Mouse (Mus musculus): ENCODE data around the gene Peak1. TPM values are rescaled to one million over a fixed set of nuclear protein-coding genes. Genes with fewer than 3 reads are reported as not detected.
A peak's percentile ranks its signal among the peaks of the same experiment; 100 is the strongest.

Gene Peak1
- polyA plus RNA-seq, 1 experiment from 2014 or later = 23.1 TPM

GRCm38 (mm10) chr9:56207083-56207482, 210.8 kb downstream of the Peak1 start:
- Histone ChIP-seq H3K36me3 (ENCODE audit: control insufficient read depth, insufficient read depth, low read length) (peaks cover 19% of the 10 kb centered on the region), H3K27ac (ENCODE audit: low read depth, low read length) (no peak overlapping the region), H3K4me2 (replicated peaks; ENCODE audit: low read depth, low read length) (no peak overlapping the region), H3K9ac (ENCODE audit: low read depth, low read length) (no peak overlapping the region), H3K9me3 (ENCODE audit: control insufficient read depth, low read length) (no peaks in the 10 kb centered on the region), H3K27me3 (ENCODE audit: control insufficient read depth, insufficient read depth, low read length) (no peaks in the 10 kb centered on the region), H3K4me3 (ENCODE audit: low read length) (no peak overlapping the region), H3K4me1 (ENCODE audit: control insufficient read depth, insufficient read depth, low read length) (no peaks in the 10 kb centered on the region)
- 88% methylated on average over 10 of the region's 10 CpGs for WGBS
- no peak for ATAC-seq (ENCODE audit: low FRiP score, low TSS enrichment)

GRCm38 (mm10) chr9:56205336-56205735, 212.5 kb downstream of the Peak1 start:
- H3K36me3 ChIP-seq (ENCODE audit: control insufficient read depth, insufficient read depth, low read length) = peaks cover 19% of the 10 kb centered on the region
- no peak overlapping the region for H3K4me2 ChIP-seq (replicated peaks; ENCODE audit: low read depth, low read length)
- ATAC-seq (ENCODE audit: low FRiP score, low TSS enrichment) = no peak
- H3K4me1 ChIP-seq (ENCODE audit: control insufficient read depth, insufficient read depth, low read length) = no peaks in the 10 kb centered on the region
- H3K27me3 ChIP-seq (ENCODE audit: control insufficient read depth, insufficient read depth, low read length) = no peaks in the 10 kb centered on the region
- no peak overlapping the region for H3K9ac ChIP-seq (ENCODE audit: low read depth, low read length)
- WGBS = 86% methylated on average over 11 of the region's 11 CpGs
- H3K9me3 ChIP-seq (ENCODE audit: control insufficient read depth, low read length) = no peaks in the 10 kb centered on the region
- H3K4me3 ChIP-seq (ENCODE audit: low read length) = no peak overlapping the region
- H3K27ac ChIP-seq (ENCODE audit: low read depth, low read length) = no peak overlapping the region

DNA sequence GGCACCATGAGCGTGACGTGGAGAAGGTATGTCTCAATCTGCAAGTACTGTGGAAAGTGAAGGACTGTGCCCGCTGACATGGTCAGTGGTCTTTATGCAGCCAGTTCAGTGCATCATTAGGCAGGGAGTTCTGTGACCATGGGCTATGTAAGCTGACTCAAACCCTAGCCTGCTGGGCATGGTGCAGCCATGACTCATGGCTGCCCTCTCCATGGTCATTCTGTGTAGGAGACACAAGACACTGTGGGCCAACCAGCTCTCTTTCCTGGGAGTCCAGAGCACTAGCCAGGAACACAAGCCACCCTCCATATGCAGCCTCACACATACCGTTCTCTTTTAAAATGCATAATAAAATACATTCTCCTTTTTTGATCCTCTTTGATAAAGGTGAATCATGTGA, 213.6 kb downstream of the Peak1 start:
- no peak for ATAC-seq (ENCODE audit: low FRiP score, low TSS enrichment)
- WGBS = 94% methylated on average over 4 of the region's 4 CpGs
- Histone ChIP-seq H3K9ac (ENCODE audit: low read depth, low read length) (no peak overlapping the region), H3K27ac (ENCODE audit: low read depth, low read length) (no peak overlapping the region), H3K9me3 (ENCODE audit: control insufficient read depth, low read length) (no peaks in the 10 kb centered on the region), H3K4me3 (ENCODE audit: low read length) (no peak overlapping the region), H3K4me1 (ENCODE audit: control insufficient read depth, insufficient read depth, low read length) (no peaks in the 10 kb centered on the region), H3K27me3 (ENCODE audit: control insufficient read depth, insufficient read depth, low read length) (no peaks in the 10 kb centered on the region), H3K4me2 (replicated peaks; ENCODE audit: low read depth, low read length) (no peak overlapping the region), H3K36me3 (ENCODE audit: control insufficient read depth, insufficient read depth, low read length) (peaks cover 19% of the 10 kb centered on the region)

GRCm38 (mm10) chr9:56200645-56201314, 217.1 kb downstream of the Peak1 start:
- 20% methylated on average over 14 of the region's 14 CpGs for WGBS
- ATAC-seq (ENCODE audit: low FRiP score, low TSS enrichment) = peak; percentile 81
- H3K4me3 ChIP-seq (ENCODE audit: low read length) = no peak overlapping the region

DNA sequence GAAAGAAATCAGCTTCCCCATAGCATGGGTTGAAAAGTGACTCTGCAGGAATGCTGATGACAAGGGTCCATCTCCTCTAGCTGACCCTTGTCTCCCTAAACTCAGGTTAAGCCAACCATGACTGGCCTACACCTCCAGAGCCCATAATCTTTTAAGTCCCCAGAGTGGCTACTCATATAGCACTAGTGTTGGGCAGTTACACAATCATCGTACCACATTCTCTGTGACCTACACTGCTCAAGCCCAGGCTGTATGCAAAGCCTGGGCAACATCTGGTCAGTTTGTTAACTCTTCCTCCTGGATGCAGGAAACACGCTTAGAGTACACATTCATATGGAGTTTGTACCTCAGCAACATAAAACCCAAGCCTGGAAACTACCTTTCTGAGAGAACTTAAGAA, 217.7 kb downstream of the Peak1 start:
- Histone ChIP-seq H3K27ac (ENCODE audit: low read depth, low read length) (no peak overlapping the region), H3K9ac (ENCODE audit: low read depth, low read length) (peak overlapping the region; percentile 18; the same call in 1 of the 2 replicates)
- no peak for ATAC-seq (ENCODE audit: low FRiP score, low TSS enrichment)

More at GRCm38 (mm10) chr9:56200645-56201314, 217.1 kb downstream of the Peak1 start:
- Histone ChIP-seq H3K4me2 (replicated peaks; ENCODE audit: low read depth, low read length) (peak overlapping the region; percentile 15; the same call in 1 of the 2 replicates), H3K27me3 (ENCODE audit: control insufficient read depth, insufficient read depth, low read length) (no peaks in the 10 kb centered on the region), H3K36me3 (ENCODE audit: control insufficient read depth, insufficient read depth, low read length) (peaks cover 5% of the 10 kb centered on the region; the same call in 1 of the 2 replicates), H3K9ac (ENCODE audit: low read depth, low read length) (peak overlapping the region; percentile 18), H3K27ac (ENCODE audit: low read depth, low read length) (no peak overlapping the region), H3K4me1 (ENCODE audit: control insufficient read depth, insufficient read depth, low read length) (no peaks in the 10 kb centered on the region), H3K9me3 (ENCODE audit: control insufficient read depth, low read length) (no peaks in the 10 kb centered on the region)

DNA sequence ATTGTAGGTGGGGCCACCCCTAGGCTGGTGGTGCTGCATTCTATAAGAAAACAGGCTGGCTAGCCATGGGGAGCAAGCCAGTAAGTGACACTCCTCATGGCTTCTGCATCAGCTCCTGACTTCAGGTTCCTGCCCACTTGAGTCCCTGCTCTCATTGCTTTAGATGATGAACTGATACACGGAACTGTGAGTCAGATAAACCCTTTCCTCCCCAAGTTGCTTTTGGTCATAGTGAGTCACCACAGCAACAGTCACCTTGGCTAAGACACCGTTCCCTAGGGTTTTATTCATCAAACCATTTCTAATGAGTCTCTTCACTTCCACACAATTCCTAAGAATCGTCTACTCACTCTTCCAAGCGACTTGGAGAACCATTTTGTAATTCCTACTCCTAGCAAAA, 220.9 kb downstream of the Peak1 start:
- Histone ChIP-seq H3K36me3 (ENCODE audit: control insufficient read depth, insufficient read depth, low read length) (no peaks in the 10 kb centered on the region), H3K27me3 (ENCODE audit: control insufficient read depth, insufficient read depth, low read length) (no peaks in the 10 kb centered on the region), H3K27ac (ENCODE audit: low read depth, low read length) (no peak overlapping the region), H3K9ac (ENCODE audit: low read depth, low read length) (no peak overlapping the region), H3K4me2 (replicated peaks; ENCODE audit: low read depth, low read length) (no peak overlapping the region), H3K4me3 (ENCODE audit: low read length) (no peak overlapping the region), H3K4me1 (ENCODE audit: control insufficient read depth, insufficient read depth, low read length) (no peaks in the 10 kb centered on the region; the same call in 1 of the 2 replicates), H3K9me3 (ENCODE audit: control insufficient read depth, low read length) (no peaks in the 10 kb centered on the region)
- 79% methylated on average over 4 of the region's 4 CpGs for WGBS
- ATAC-seq (ENCODE audit: low FRiP score, low TSS enrichment) = no peak

More for the DNA sequence above, 217.7 kb downstream of the Peak1 start:
- H3K4me1 ChIP-seq (ENCODE audit: control insufficient read depth, insufficient read depth, low read length) = no peaks in the 10 kb centered on the region
- WGBS = 65% methylated on average over 2 of the region's 2 CpGs
- no peaks in the 10 kb centered on the region for H3K27me3 ChIP-seq (ENCODE audit: control insufficient read depth, insufficient read depth, low read length)
- H3K4me3 ChIP-seq (ENCODE audit: low read length) = no peak overlapping the region
- no peak overlapping the region for H3K4me2 ChIP-seq (replicated peaks; ENCODE audit: low read depth, low read length)
- no peaks in the 10 kb centered on the region for H3K9me3 ChIP-seq (ENCODE audit: control insufficient read depth, low read length)
- peaks cover 3% of the 10 kb centered on the region; the same call in 1 of the 2 replicates for H3K36me3 ChIP-seq (ENCODE audit: control insufficient read depth, insufficient read depth, low read length)

GRCm38 (mm10) chr9:56195193-56195592, 222.7 kb downstream of the Peak1 start:
- Histone ChIP-seq H3K4me3 (ENCODE audit: low read length) (no peak overlapping the region), H3K9me3 (ENCODE audit: control insufficient read depth, low read length) (no peaks in the 10 kb centered on the region), H3K27me3 (ENCODE audit: control insufficient read depth, insufficient read depth, low read length) (no peaks in the 10 kb centered on the region), H3K9ac (ENCODE audit: low read depth, low read length) (no peak overlapping the region), H3K27ac (ENCODE audit: low read depth, low read length) (no peak overlapping the region), H3K36me3 (ENCODE audit: control insufficient read depth, insufficient read depth, low read length) (no peaks in the 10 kb centered on the region), H3K4me1 (ENCODE audit: control insufficient read depth, insufficient read depth, low read length) (no peaks in the 10 kb centered on the region; the same call in 1 of the 2 replicates), H3K4me2 (replicated peaks; ENCODE audit: low read depth, low read length) (no peak overlapping the region)
- 33% methylated on average over 3 of the region's 3 CpGs for WGBS
- ATAC-seq (ENCODE audit: low FRiP score, low TSS enrichment) = 0 out of 2 replicates have a peak, but pooled peaks have one; percentile 8

DNA sequence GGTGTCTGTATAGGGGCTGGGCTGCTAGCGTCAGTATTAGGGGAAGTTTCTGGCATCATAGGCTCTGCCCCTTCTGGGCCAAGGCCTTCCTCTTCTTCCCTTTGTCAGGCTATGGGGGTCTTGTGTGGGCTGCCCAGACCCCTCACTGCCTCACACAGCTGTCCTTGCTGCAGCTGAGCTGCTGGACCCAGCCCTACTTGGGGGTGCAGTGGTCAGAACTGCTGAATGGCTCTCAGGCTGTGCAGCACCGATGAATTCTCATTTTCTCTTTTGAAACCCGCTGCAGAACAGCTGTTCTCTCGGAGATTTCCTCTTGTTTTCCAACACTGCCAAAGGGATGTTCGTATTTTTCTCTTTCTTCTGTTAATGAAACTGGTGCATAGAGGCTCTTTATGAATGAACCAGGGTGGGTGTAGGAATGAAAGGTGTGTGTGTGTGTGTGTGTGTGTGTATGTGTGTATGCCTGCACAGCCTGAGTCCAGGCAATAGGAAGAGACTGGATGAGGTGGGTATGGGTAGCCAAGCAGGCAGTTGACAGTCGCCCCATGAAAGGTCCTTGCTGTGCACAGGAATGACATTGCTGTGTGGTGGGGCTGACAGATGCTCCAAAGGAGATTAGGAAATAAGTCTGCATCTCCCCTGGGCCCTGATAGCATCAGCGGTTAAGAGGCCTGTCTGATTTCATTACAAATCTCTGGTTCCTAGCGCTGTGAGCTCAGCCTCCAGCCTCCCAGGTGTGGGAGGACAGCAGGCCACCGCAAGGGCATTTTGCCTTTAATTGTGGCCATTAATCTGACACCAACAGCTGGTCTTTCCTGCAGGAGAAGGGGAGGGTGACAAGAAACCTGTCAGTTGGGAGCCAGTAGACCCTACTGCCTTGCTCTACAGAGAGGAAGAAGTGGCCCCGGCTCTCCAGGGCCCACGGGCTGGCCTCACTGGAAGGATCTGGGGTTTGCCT, 226.1 kb downstream of the Peak1 start:
- H3K9ac ChIP-seq (ENCODE audit: low read depth, low read length) = no peak overlapping the region
- no peaks in the 10 kb centered on the region for H3K27me3 ChIP-seq (ENCODE audit: control insufficient read depth, insufficient read depth, low read length)
- H3K9me3 ChIP-seq (ENCODE audit: control insufficient read depth, low read length) = no peaks in the 10 kb centered on the region
- H3K36me3 ChIP-seq (ENCODE audit: control insufficient read depth, insufficient read depth, low read length) = no peaks in the 10 kb centered on the region
- H3K4me2 ChIP-seq (replicated peaks; ENCODE audit: low read depth, low read length) = no peak overlapping the region
- H3K4me3 ChIP-seq (ENCODE audit: low read length) = no peak overlapping the region
- H3K27ac ChIP-seq (ENCODE audit: low read depth, low read length) = no peak overlapping the region
- WGBS = 23% methylated on average over 11 of the region's 11 CpGs
- H3K4me1 ChIP-seq (ENCODE audit: control insufficient read depth, insufficient read depth, low read length) = no peaks in the 10 kb centered on the region; the same call in 1 of the 2 replicates
- peak; percentile 77 for ATAC-seq (ENCODE audit: low FRiP score, low TSS enrichment)

Measured in kidney, embryonic 14.5 days (tissue).